Mouse (Mus musculus) megakaryocyte, embryonic 14.5 days (primary cell): ENCODE measurements around the gene Cd79b.

Source experiments
- FLI1 ChIP-seq: IDR thresholded peaks from 2 replicates; pipeline ENCODE4 v1.6.1; 2012; ENCODE audit warnings: low read length, inconsistent platforms, mixed read lengths
- GATA1 ChIP-seq: IDR thresholded peaks from 3 replicates; pipeline ENCODE4 v1.6.1; 2012; ENCODE audit warnings: mixed read lengths, low read length, inconsistent platforms, borderline replicate concordance

DNA sequence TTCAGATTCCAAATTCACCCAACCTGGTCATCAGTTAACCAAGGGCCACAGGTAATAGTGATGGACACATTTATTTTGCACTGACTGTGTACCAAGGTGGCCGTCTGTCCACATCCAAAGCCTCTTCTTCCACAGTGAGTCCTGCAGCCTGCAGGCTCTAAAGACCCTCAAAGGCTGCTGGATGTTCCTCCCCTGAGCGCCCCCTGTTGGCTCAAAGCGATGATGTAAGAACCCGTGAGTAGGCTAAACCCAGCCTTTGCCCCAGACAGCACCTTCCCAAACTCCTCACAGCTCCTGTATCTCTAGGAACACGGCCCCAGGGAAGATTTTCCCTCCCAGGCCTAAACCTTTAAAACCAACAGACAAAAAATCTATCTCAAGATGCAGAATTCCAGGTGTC, 44.8 kb upstream of the Cd79b start:
- no peak for TF ChIP-seq GATA1
- TF ChIP-seq FLI1: no peak
